In the genomic region with DNA sequence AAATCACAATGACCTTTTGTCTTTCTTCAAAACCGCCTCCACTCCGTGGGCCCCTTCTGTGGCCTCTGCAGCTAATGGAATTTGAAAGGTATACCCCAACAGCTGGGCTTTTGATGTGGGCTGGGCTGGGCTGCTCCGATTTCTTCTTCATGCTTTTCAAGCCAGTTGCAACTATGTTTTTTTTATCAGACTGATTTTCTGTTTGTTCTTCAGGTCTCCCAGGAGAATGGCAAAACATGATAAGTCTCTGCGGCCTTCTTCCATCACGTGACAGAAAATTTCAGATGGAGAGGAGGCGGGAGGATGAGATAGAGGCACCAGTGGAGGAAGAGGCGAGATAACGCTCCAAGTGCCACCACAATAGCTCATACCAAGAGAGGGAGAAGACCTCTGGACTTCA, we compare ENCODE assay signal across 14 mouse cellular contexts. TPM values are rescaled to one million over a fixed set of nuclear protein-coding genes. Genes with fewer than 3 reads are reported as not detected.
DNase-seq lines count a peak whose midpoint lies in the region; ATAC-seq and TF ChIP-seq lines count a peak whose summit lies in the region.
"Had no signal": no experiment of that assay in that cellular context is flagged by ENCODE, and none has a peak within 500 bp of the region (broad histone marks: within the 10 kb centered on the region; RNA-seq: fewer than 3 reads in every experiment).

No protein-coding gene starts in this region.

- H3K9me3 ChIP-seq in hindbrain, embryonic 10.5 days = no peaks in the 10 kb centered on the region
- no peaks in the 10 kb centered on the region for H3K9me3 ChIP-seq in hindbrain, embryonic 16.5 days (ENCODE audit: control insufficient read depth, low read length)
- no peaks in the 10 kb centered on the region for H3K9me3 ChIP-seq in embryonic facial prominence, embryonic 10.5 days
- no peaks in the 10 kb centered on the region for H3K9me3 ChIP-seq in liver, embryonic 14.5 days (ENCODE audit: control insufficient read depth, low read length)

- TF ChIP-seq CTCF in liver, embryonic 14.5 days (IDR thresholded peaks at IDR 0.05; ENCODE audit: low read depth) = no peak

- no peak overlapping the region for H3K9ac ChIP-seq in hindbrain, embryonic 16.5 days (ENCODE audit: low read depth, low read length)
- H3K9ac ChIP-seq in liver, embryonic 14.5 days (replicated peaks) = peak overlapping the region; percentile 57
- H3K9ac ChIP-seq: lung, embryonic 14.5 days had no signal

- H3K4me2 ChIP-seq in hindbrain, embryonic 16.5 days (ENCODE audit: low read length) = no peak overlapping the region
- H3K4me2 ChIP-seq in liver, embryonic 14.5 days (ENCODE audit: low read depth) = peak overlapping the region; percentile 67
- H3K4me2 ChIP-seq: lung, embryonic 14.5 days had no signal

- peaks cover 5% of the 10 kb centered on the region for H3K4me1 ChIP-seq in hindbrain, embryonic 10.5 days (replicated peaks)
- H3K4me1 ChIP-seq in hindbrain, embryonic 16.5 days (ENCODE audit: control insufficient read depth, insufficient read depth, low read depth, low read length) = no peaks in the 10 kb centered on the region
- peaks cover 6% of the 10 kb centered on the region; the same call in 1 of the 2 replicates for H3K4me1 ChIP-seq in embryonic facial prominence, embryonic 10.5 days
- peaks cover 23 to 32% of the 10 kb centered on the region in 2 experiments for H3K4me1 ChIP-seq in liver, embryonic 14.5 days (replicated peaks; ENCODE audit: control insufficient read depth in 2 of 2, insufficient read depth in 2 of 2, low read length in 1 of 2)

- peak; percentile 10 for DNase-seq in hindbrain, embryonic 10.5 days (ENCODE audit: low spot score)
- peak; percentile 21 for DNase-seq in embryonic facial prominence, embryonic 10.5 days (ENCODE audit: low spot score)
- DNase-seq in liver, embryonic 14.5 days (ENCODE audit: low read depth in 3 of 3, low spot score in 3 of 3) = peak; percentile 81 to 88 (median 86)
- DNase-seq in lung, postnatal 25 days (ENCODE audit: low spot score) = no peak
- DNase-seq in adrenal gland, postnatal 25 days = no peak
- no peak for DNase-seq in cerebellum, adult 9-10 months
- DNase-seq: cerebellum, adult 11-12 months; gastrocnemius, adult 2 months; heart, postnatal 4 days; layer of hippocampus, postnatal 36 days; lung, embryonic 14.5 days; midbrain, embryonic 14.5 days had no signal

- 0 out of 2 replicates have a peak, but pooled peaks cover 4% of the 10 kb centered on the region for H3K27me3 ChIP-seq in hindbrain, embryonic 10.5 days (ENCODE audit: insufficient read depth, poor library complexity, severe bottlenecking)
- H3K27me3 ChIP-seq in hindbrain, embryonic 16.5 days (replicated peaks; ENCODE audit: control insufficient read depth, insufficient read depth, low read length) = no peaks in the 10 kb centered on the region
- no peaks in the 10 kb centered on the region for H3K27me3 ChIP-seq in embryonic facial prominence, embryonic 10.5 days (replicated peaks; ENCODE audit: low read depth, poor library complexity, severe bottlenecking)
- no peaks in the 10 kb centered on the region for H3K27me3 ChIP-seq in liver, embryonic 14.5 days (ENCODE audit: control insufficient read depth, insufficient read depth, low read length)

- no peak for ATAC-seq in hindbrain, embryonic 16.5 days
- peak; percentile 14 for ATAC-seq in CD4-positive, CD25-positive, alpha-beta regulatory T cell, adult 4 months
- peak; percentile 89 for ATAC-seq in liver, embryonic 14.5 days (ENCODE audit: insufficient read depth)

- peak; percentile 91 for TF ChIP-seq EP300 in liver, embryonic 14.5 days (IDR thresholded peaks at IDR 0.05; ENCODE audit: low read depth)

- H3K4me3 ChIP-seq in hindbrain, embryonic 10.5 days = no peak overlapping the region
- H3K4me3 ChIP-seq in hindbrain, embryonic 16.5 days (ENCODE audit: low read length) = no peak overlapping the region
- H3K4me3 ChIP-seq in embryonic facial prominence, embryonic 10.5 days = no peak overlapping the region
- peak overlapping the region; percentile 20 to 25; a peak in 2 of 4 replicates for H3K4me3 ChIP-seq in liver, embryonic 14.5 days (ENCODE audit: insufficient read depth in 1 of 2, low read depth in 2 of 2, low read length in 2 of 2)
- H3K4me3 ChIP-seq: gastrocnemius, adult 2 months had no signal

- no peaks in the 10 kb centered on the region for H3K36me3 ChIP-seq in hindbrain, embryonic 10.5 days
- H3K36me3 ChIP-seq in hindbrain, embryonic 16.5 days (ENCODE audit: control insufficient read depth, insufficient read depth, low read length) = no peaks in the 10 kb centered on the region
- H3K36me3 ChIP-seq in embryonic facial prominence, embryonic 10.5 days (replicated peaks) = no peaks in the 10 kb centered on the region
- no peaks in the 10 kb centered on the region for H3K36me3 ChIP-seq in liver, embryonic 14.5 days (replicated peaks; ENCODE audit: control insufficient read depth, insufficient read depth, low read depth)

- WGBS in hindbrain, embryonic 10.5 days = 53% methylated on average over 8 of the region's 8 CpGs
- WGBS in hindbrain, embryonic 16.5 days = 59% methylated on average over 8 of the region's 8 CpGs
- WGBS in embryonic facial prominence, embryonic 10.5 days = 61% methylated on average over 8 of the region's 8 CpGs
- 11% methylated on average over 8 of the region's 8 CpGs for WGBS in liver, embryonic 14.5 days (ENCODE audit: insufficient replicate concordance)

- no peak overlapping the region for H3K27ac ChIP-seq in hindbrain, embryonic 10.5 days
- H3K27ac ChIP-seq in hindbrain, embryonic 16.5 days (ENCODE audit: low read depth, low read length) = no peak overlapping the region
- H3K27ac ChIP-seq in embryonic facial prominence, embryonic 10.5 days (replicated peaks) = no peak overlapping the region
- H3K27ac ChIP-seq in liver, embryonic 14.5 days = peak overlapping the region; percentile 82
- H3K27ac ChIP-seq: gastrocnemius, adult 2 months had no signal

RNA-seq across cellular contexts. Expression of a gene that starts 37.0 kb away (rescaled TPM):
- polyA plus RNA-seq in hindbrain, embryonic 10.5 days (2016; fragmentation: Nextera tagmentation; extraction: Ambion mirVana) = not detected in 2 replicates
- 0.08 and 0.10 TPM in 2 replicates for polyA plus RNA-seq in hindbrain, embryonic 16.5 days (2015; fragmentation: Nextera tagmentation; extraction: Ambion mirVana)
- polyA plus RNA-seq in CD4-positive, CD25-positive, alpha-beta regulatory T cell, adult 4 months (2017; shearing (Covaris generic)) = 10 to 100 TPM; 10.7 to 12.7 TPM
- polyA plus RNA-seq in embryonic facial prominence, embryonic 10.5 days (2016; fragmentation: Nextera tagmentation; extraction: Ambion mirVana) = not detected in 2 replicates
- 0.03 and 0.11 TPM in 2 replicates for polyA plus RNA-seq in liver, embryonic 14.5 days (2012; rRNA removed)
- not detected in 2 replicates for polyA plus RNA-seq in liver, embryonic 14.5 days (2014; fragmentation: Nextera tagmentation; extraction: Ambion mirVana)
- not detected in 2 replicates for total RNA-seq in adrenal gland, postnatal 25 days (2021)
- total RNA-seq: gastrocnemius, adult 2 months; heart, postnatal 4 days had no signal
- polyA plus RNA-seq: lung, embryonic 14.5 days; midbrain, embryonic 14.5 days had no signal

Comparison
In these comparisons a context has a peak if more than half of its experiments do, and no peak if none do; other contexts are left out.
1. DNase-seq: peak in hindbrain, embryonic 10.5 days (single experiment), embryonic facial prominence, embryonic 10.5 days (single experiment) and liver, embryonic 14.5 days (3 of 3); none in lung, postnatal 25 days (single experiment), adrenal gland, postnatal 25 days (single experiment) and cerebellum, adult 9-10 months (single experiment).
2. H3K4me3 ChIP-seq: peak in liver, embryonic 14.5 days (2 of 2); none in hindbrain, embryonic 10.5 days (single experiment), hindbrain, embryonic 16.5 days (single experiment) and embryonic facial prominence, embryonic 10.5 days (single experiment).
3. RNA of a gene that starts 37.0 kb away (polyA plus RNA-seq): 10.7 to 12.7 TPM in CD4-positive, CD25-positive, alpha-beta regulatory T cell, adult 4 months; 0.03 to 0.11 TPM in liver, embryonic 14.5 days, 0.08 to 0.10 TPM in hindbrain, embryonic 16.5 days, not detected in hindbrain, embryonic 10.5 days and not detected in embryonic facial prominence, embryonic 10.5 days; every median in the first group is over 10 times any median in the second.